Mouse (Mus musculus) intestine, embryonic 16.5 days (tissue): Measurements from ENCODE around the gene Pkd1. TPM values are rescaled to one million over a fixed set of nuclear protein-coding genes. Genes with fewer than 3 reads are reported as not detected.

ENCODE experiments used
- ATAC-seq: fragments of 200-750 bp; cut with Nextera tagmentation; 2 replicates; pipeline ENCODE4 v1.8.0; 2017; ENCODE audit warnings: moderate TSS enrichment, moderate library complexity
- H3K27ac ChIP-seq: fragments of 300-500 bp; sonication (generic); 2 replicates; pipeline ENCODE4 v1.5.1; 2014; ENCODE audit warnings: mild to moderate bottlenecking, low read length
- H3K27me3 ChIP-seq: fragments of 300-500 bp; sonication (generic); replicated peaks from 2 replicates; pipeline ENCODE4 v1.6.1; 2014; ENCODE audit warnings: low read length, control low read depth, mixed read lengths; ENCODE audit not compliant: control insufficient read depth, insufficient read depth
- H3K36me3 ChIP-seq: fragments of 300-500 bp; sonication (generic); 2 replicates; pipeline ENCODE4 v1.6.1; 2014; ENCODE audit warnings: low read length, control low read depth; ENCODE audit not compliant: control insufficient read depth, insufficient read depth
- H3K4me1 ChIP-seq: fragments of 300-500 bp; sonication (generic); 2 replicates; pipeline ENCODE4 v1.6.1; 2014; ENCODE audit warnings: low read length, control low read depth, mixed read lengths; ENCODE audit not compliant: control insufficient read depth, insufficient read depth
- H3K4me2 ChIP-seq: fragments of 300-500 bp; sonication (generic); 2 replicates; pipeline ENCODE4 v1.6.1; 2014; ENCODE audit warnings: low read depth, low read length, control low read depth
- H3K4me3 ChIP-seq: fragments of 300-500 bp; sonication (generic); 2 replicates; pipeline ENCODE4 v1.5.1; 2014; ENCODE audit warnings: mild to moderate bottlenecking, low read length
- H3K9ac ChIP-seq: fragments of 300-500 bp; sonication (generic); 2 replicates; pipeline ENCODE4 v1.6.1; 2014; ENCODE audit warnings: low read depth, low read length
- H3K9me3 ChIP-seq: fragments of 300-500 bp; sonication (generic); 2 replicates; pipeline ENCODE4 v1.6.1; 2016; ENCODE audit warnings: low read length, control low read depth; ENCODE audit not compliant: control insufficient read depth
- WGBS: fragments of 180-500 bp; shearing (Covaris S2); extraction: QIAGEN DNeasy Blood & Tissue Kit; methylation state at CpG from one replicate; pipeline ENCODE4 v1.1.7; 2014; 5-methylcytosine and 5-hydroxymethylcytosine counted together
- polyA plus RNA-seq: library from polyadenylated mRNA; unstranded; fragments of >200 nt; fragmentation: Nextera tagmentation; extraction: Ambion mirVana; gene quantifications from 2 replicates; pipeline ENCODE4 v1.2.1, GENCODE M21; 2015

The Pkd1 gene
- polyA plus RNA-seq, 1 experiment from 2014 or later: 13.5 TPM

- H3K4me3 ChIP-seq: no peak overlapping the region
- H3K9ac ChIP-seq: peak overlapping the region; percentile 45; the same call in 1 of the 2 replicates
- peak overlapping the region; percentile 16; the same call in 1 of the 2 replicates for H3K4me2 ChIP-seq
- H3K4me1 ChIP-seq: peaks cover 10% of the 10 kb centered on the region
- H3K9me3 ChIP-seq: no peaks in the 10 kb centered on the region
- no peak overlapping the region for H3K27ac ChIP-seq
- no peaks in the 10 kb centered on the region for H3K36me3 ChIP-seq
- ATAC-seq: no peak
- WGBS: 21% methylated on average over 12 of the region's 12 CpGs
- H3K27me3 ChIP-seq: no peaks in the 10 kb centered on the region
Measured at GRCm38 (mm10) chr17:24544613-24545012, 5.0 kb upstream of the Pkd1 start.

GRCm38 (mm10) chr17:24545247-24545646, 4.4 kb upstream of the Pkd1 start:
- WGBS: 83% methylated on average over 2 of the region's 2 CpGs
- H3K9me3 ChIP-seq: no peaks in the 10 kb centered on the region
- no peak overlapping the region for H3K4me3 ChIP-seq
- no peak overlapping the region for H3K9ac ChIP-seq
- no peak overlapping the region for H3K4me2 ChIP-seq
- H3K36me3 ChIP-seq: no peaks in the 10 kb centered on the region
- no peaks in the 10 kb centered on the region for H3K27me3 ChIP-seq
- no peak for ATAC-seq
- H3K27ac ChIP-seq: no peak overlapping the region
- peaks cover 10% of the 10 kb centered on the region for H3K4me1 ChIP-seq

DNA sequence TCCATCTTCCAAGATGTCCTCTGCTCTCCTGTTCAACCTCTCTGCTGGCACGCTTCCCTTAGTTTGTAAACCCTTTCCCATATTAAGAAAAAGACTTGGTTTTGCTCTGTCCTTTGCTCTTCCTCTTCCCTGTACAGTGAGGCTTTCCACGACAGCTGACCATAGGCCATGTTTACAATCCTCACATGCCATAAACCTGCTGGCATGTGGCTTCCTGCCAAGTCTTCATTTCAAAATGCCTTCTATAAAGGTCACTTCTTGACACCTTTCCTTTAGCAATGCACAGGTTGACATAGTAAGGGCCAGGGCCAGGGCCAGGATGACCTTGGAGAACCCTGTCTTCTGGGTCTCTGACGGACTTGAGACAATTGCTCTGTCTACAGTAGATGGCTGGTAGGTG, 3.4 kb upstream of the Pkd1 start:
- Histone ChIP-seq H3K27me3 (no peaks in the 10 kb centered on the region), H3K27ac (peak overlapping the region; percentile 49; the same call in 1 of the 2 replicates), H3K9me3 (no peaks in the 10 kb centered on the region), H3K4me3 (no peak overlapping the region), H3K4me1 (peaks cover 17% of the 10 kb centered on the region), H3K36me3 (no peaks in the 10 kb centered on the region), H3K9ac (no peak overlapping the region), H3K4me2 (no peak overlapping the region)
- ATAC-seq: no peak
- 60% methylated on average over 3 of the region's 3 CpGs for WGBS

- H3K4me2 ChIP-seq: peak overlapping the region; percentile 82
- no peak overlapping the region for H3K9ac ChIP-seq
- peak overlapping the region; percentile 89 for H3K4me3 ChIP-seq
- no peak for ATAC-seq
- WGBS: 31% methylated on average over 9 of the region's 9 CpGs
- H3K36me3 ChIP-seq: no peaks in the 10 kb centered on the region
- no peaks in the 10 kb centered on the region for H3K9me3 ChIP-seq
- H3K4me1 ChIP-seq: peaks cover 23% of the 10 kb centered on the region
- no peaks in the 10 kb centered on the region for H3K27me3 ChIP-seq
- no peak overlapping the region for H3K27ac ChIP-seq
Measured at GRCm38 (mm10) chr17:24548435-24548834, 1.2 kb upstream of the Pkd1 start.

DNA sequence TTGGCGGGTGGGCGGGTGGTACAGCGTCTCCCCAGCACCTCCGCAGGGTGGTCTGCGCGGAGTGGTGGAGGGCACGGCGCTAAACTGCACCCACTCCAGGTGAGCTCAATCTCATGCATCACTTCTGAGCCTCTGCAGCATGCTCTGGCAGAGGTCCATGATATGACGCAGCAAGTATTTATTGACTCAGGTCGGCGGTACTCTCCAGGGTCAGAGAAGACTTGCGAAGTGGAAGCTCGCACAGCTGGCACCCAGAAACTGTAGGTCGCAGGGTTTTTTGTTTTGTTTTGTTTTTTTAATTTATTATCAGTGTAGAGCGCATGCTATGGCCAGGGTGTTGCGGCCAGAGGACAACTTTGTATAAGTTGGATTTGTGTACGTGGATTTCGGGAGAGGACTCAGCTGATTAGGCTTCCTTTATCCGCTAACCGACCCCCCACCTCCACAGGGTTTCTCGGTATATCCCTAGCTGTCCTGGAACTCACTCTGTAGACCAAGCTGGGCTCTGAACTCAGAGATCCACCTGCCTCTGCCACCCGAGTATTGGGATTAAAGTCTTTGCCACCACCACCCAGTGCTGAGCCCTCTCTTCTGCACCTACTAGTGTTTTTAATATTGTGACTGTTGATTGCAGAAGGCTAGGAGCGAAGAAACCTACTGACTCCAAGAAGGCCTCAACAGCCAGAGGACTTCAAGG, 565 bp upstream of the Pkd1 start:
- peaks cover 23% of the 10 kb centered on the region for H3K4me1 ChIP-seq
- no peaks in the 10 kb centered on the region for H3K36me3 ChIP-seq
- peak; percentile 27 for ATAC-seq
- H3K27me3 ChIP-seq: no peaks in the 10 kb centered on the region
- peak overlapping the region; percentile 82 for H3K4me2 ChIP-seq
- peak overlapping the region; percentile 63 for H3K9ac ChIP-seq
- H3K4me3 ChIP-seq: peak overlapping the region; percentile 89
- H3K27ac ChIP-seq: peak overlapping the region; percentile 75
- H3K9me3 ChIP-seq: no peaks in the 10 kb centered on the region
- 5% methylated on average over 23 of the region's 23 CpGs for WGBS

DNA sequence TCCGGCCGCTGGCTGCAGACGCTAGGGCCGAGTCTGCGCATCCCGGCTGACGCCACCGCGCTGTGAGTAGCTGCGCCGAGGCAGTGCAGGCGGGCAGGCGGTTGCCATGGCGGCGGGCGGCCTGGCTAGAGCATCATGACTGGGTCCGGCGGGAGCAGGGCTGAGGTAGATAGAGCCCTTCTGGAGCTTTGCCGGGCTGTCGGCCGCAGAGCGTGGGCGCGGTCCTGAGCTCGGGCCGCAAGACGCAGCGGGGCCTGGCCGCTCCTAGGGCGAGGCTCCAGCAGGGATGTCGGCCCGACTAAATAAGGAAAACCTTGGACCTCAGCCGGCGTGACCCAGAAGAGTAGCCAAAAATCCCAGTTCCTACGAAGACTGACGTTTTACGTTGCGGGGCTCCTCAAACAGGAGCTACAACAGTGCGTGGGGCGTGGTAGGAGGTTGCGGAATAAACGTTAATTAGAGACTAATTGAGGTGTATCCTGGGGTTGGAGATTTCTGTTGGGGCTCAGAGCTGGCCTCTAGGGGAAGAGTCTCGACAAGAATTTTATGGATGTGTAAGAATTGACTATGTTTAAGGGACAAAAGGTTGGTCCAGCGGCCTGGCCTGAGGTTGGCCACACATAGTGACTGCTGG, 899 bp downstream of the Pkd1 start:
- no peaks in the 10 kb centered on the region for H3K36me3 ChIP-seq

GRCm38 (mm10) chr17:24551050-24551444, 1.4 kb downstream of the Pkd1 start:
- peak overlapping the region; percentile 78 for H3K4me2 ChIP-seq
- no peaks in the 10 kb centered on the region for H3K27me3 ChIP-seq
- WGBS: 56% methylated on average over 3 of the region's 3 CpGs
- peak overlapping the region; percentile 89 for H3K4me3 ChIP-seq
- H3K36me3 ChIP-seq: no peaks in the 10 kb centered on the region
- no peaks in the 10 kb centered on the region for H3K9me3 ChIP-seq
- no peak for ATAC-seq
- peaks cover 20% of the 10 kb centered on the region for H3K4me1 ChIP-seq
- peak overlapping the region; percentile 96 for H3K27ac ChIP-seq
- H3K9ac ChIP-seq: peak overlapping the region; percentile 93

More for the DNA sequence above, 899 bp downstream of the Pkd1 start:
- Histone ChIP-seq H3K4me1 (peaks cover 23% of the 10 kb centered on the region), H3K4me3 (peak overlapping the region; percentile 89), H3K9me3 (no peaks in the 10 kb centered on the region), H3K4me2 (peak overlapping the region; percentile 78), H3K9ac (peak overlapping the region; percentile 93), H3K27ac (peak overlapping the region; percentile 96), H3K27me3 (no peaks in the 10 kb centered on the region)
- under 1% methylated on average over 44 of the region's 44 CpGs for WGBS
- peak; percentile 73 for ATAC-seq

GRCm38 (mm10) chr17:24557091-24557490, 7.5 kb downstream of the Pkd1 start:
- no peak for ATAC-seq
- Histone ChIP-seq H3K27me3 (no peaks in the 10 kb centered on the region), H3K4me1 (peaks cover 19% of the 10 kb centered on the region), H3K4me3 (no peak overlapping the region), H3K27ac (0 out of 2 replicates have a peak overlapping the region, but pooled peaks have one; percentile 88), H3K9ac (no peak overlapping the region), H3K4me2 (no peak overlapping the region), H3K9me3 (no peaks in the 10 kb centered on the region), H3K36me3 (no peaks in the 10 kb centered on the region)
- 76% methylated on average over 7 of the region's 7 CpGs for WGBS

- Histone ChIP-seq H3K36me3 (no peaks in the 10 kb centered on the region), H3K9ac (no peak overlapping the region), H3K27me3 (no peaks in the 10 kb centered on the region), H3K4me1 (peaks cover 19% of the 10 kb centered on the region), H3K4me3 (no peak overlapping the region), H3K4me2 (peak overlapping the region; percentile 21; the same call in 1 of the 2 replicates), H3K9me3 (no peaks in the 10 kb centered on the region), H3K27ac (peak overlapping the region; percentile 88)
- 54% methylated on average over 4 of the region's 4 CpGs for WGBS
- peak; percentile 66 for ATAC-seq
Measured at GRCm38 (mm10) chr17:24558600-24559099, 9.0 kb downstream of the Pkd1 start.
